Mouse (Mus musculus) erythroid progenitor cell, adult 5-6 weeks (primary cell): ENCODE data around the gene Stx1a. TPM values are rescaled to one million over a fixed set of nuclear protein-coding genes. Genes with fewer than 3 reads are reported as not detected.
"Not testable (repeated sequence)": the region's sequence is repeated elsewhere in the genome, so short reads cannot be mapped to it uniquely, and the experiment has no call there.

Source experiments
- ATAC-seq: replicated peaks from 2 replicates; pipeline ENCODE4 v1.8.0; 2016; ENCODE audit warnings: moderate number of reproducible peaks, mild to moderate bottlenecking, moderate TSS enrichment, inconsistent platforms; ENCODE audit not compliant: poor library complexity, low FRiP score, severe bottlenecking
- total RNA-seq, 2 experiments: library from RNA; stranded (forward) in 1 of 2; stranded (reverse) in 1 of 2; fragments of 150-400 nt in 1 of 2; fragments of 186-747, 209-891 nt in 1 of 2; gene quantifications; 2 replicates each; pipeline versions ENCODE4 v1.2.3 to v1.2.4; 2015 to 2017; ENCODE audit warnings: low replicate concordance in 2 of 2

The Stx1a gene
- total RNA-seq, 2 experiments from 2014 or later, result not detected

GRCm38 (mm10) chr5:135037946-135038345 lies 14.7 kb downstream of the Stx1a start:
- ATAC-seq, result no peak

GRCm38 (mm10) chr5:135039541-135039940 lies 16.3 kb downstream of the Stx1a start:
- ATAC-seq, result no peak

- no peak for ATAC-seq
Observed at GRCm38 (mm10) chr5:135040059-135040458, 16.8 kb downstream of the Stx1a start.

- ATAC-seq, result no peak
Observed at GRCm38 (mm10) chr5:135040777-135041176, 17.5 kb downstream of the Stx1a start.

- ATAC-seq, result no peak
Observed at GRCm38 (mm10) chr5:135042105-135042788, 19.0 kb downstream of the Stx1a start.

GRCm38 (mm10) chr5:135044575-135044974 lies 21.3 kb downstream of the Stx1a start:
- no peak for ATAC-seq

- ATAC-seq, result 0 out of 2 replicates have a peak, but pooled peaks have one; percentile 18
Observed at GRCm38 (mm10) chr5:135048539-135048938, 25.3 kb downstream of the Stx1a start.

GRCm38 (mm10) chr5:135049268-135049667 lies 26.0 kb downstream of the Stx1a start:
- not testable (repeated sequence) for ATAC-seq

- ATAC-seq, result no peak
Observed at GRCm38 (mm10) chr5:135053356-135053755, 30.1 kb downstream of the Stx1a start.

GRCm38 (mm10) chr5:135063629-135064381 lies 40.5 kb downstream of the Stx1a start, which contains the start of gene Dnajc30:
TSS of gene Dnajc30 (plus strand) at chr5:135064202.
- peak; percentile 97 for ATAC-seq

GRCm38 (mm10) chr5:135064382-135064766 lies 41.1 kb downstream of the Stx1a start:
- peak; percentile 72 for ATAC-seq

GRCm38 (mm10) chr5:135064909-135065446 lies 41.7 kb downstream of the Stx1a start, which contains the start of gene Bud23:
TSS of gene Bud23 (minus strand) at chr5:135064959.
- ATAC-seq, result not testable (repeated sequence)

- no peak for ATAC-seq
Observed at GRCm38 (mm10) chr5:135066008-135066407, 42.7 kb downstream of the Stx1a start.

GRCm38 (mm10) chr5:135070448-135070847 lies 47.2 kb downstream of the Stx1a start:
- 0 out of 2 replicates have a peak, but pooled peaks have one; percentile 44 for ATAC-seq

GRCm38 (mm10) chr5:135072061-135072460 lies 48.8 kb downstream of the Stx1a start:
- ATAC-seq, result no peak

- no peak for ATAC-seq
Observed at GRCm38 (mm10) chr5:135072720-135073119, 49.4 kb downstream of the Stx1a start.

GRCm38 (mm10) chr5:135073349-135074150 lies 50.3 kb downstream of the Stx1a start:
- no peak for ATAC-seq

- no peak for ATAC-seq
Observed at GRCm38 (mm10) chr5:135075655-135076054, 52.4 kb downstream of the Stx1a start.

- ATAC-seq, result no peak
Observed at GRCm38 (mm10) chr5:135076368-135076767, 53.1 kb downstream of the Stx1a start.

- no peak for ATAC-seq
Observed at GRCm38 (mm10) chr5:135076931-135077505, 53.7 kb downstream of the Stx1a start.
